Mouse (Mus musculus) inflammation-experienced regulatory T-cells, adult 6 months (primary cell): Measurements from ENCODE around the gene Alkbh2. TPM values are rescaled to one million over a fixed set of nuclear protein-coding genes. Genes with fewer than 3 reads are reported as not detected.

ENCODE experiments used
- ATAC-seq: one replicate; pipeline ENCODE4 v1.8.0; 2017
- polyA plus RNA-seq, 3 experiments: library from polyadenylated mRNA; unstranded; fragments of 100-300 nt; shearing (Covaris generic); gene quantifications; one replicate each; pipeline ENCODE4 v1.2.1; 2017

The Alkbh2 gene
- polyA plus RNA-seq, 3 experiments from 2014 or later, result 4.3 to 8.4 (median 5.4) TPM

DNA sequence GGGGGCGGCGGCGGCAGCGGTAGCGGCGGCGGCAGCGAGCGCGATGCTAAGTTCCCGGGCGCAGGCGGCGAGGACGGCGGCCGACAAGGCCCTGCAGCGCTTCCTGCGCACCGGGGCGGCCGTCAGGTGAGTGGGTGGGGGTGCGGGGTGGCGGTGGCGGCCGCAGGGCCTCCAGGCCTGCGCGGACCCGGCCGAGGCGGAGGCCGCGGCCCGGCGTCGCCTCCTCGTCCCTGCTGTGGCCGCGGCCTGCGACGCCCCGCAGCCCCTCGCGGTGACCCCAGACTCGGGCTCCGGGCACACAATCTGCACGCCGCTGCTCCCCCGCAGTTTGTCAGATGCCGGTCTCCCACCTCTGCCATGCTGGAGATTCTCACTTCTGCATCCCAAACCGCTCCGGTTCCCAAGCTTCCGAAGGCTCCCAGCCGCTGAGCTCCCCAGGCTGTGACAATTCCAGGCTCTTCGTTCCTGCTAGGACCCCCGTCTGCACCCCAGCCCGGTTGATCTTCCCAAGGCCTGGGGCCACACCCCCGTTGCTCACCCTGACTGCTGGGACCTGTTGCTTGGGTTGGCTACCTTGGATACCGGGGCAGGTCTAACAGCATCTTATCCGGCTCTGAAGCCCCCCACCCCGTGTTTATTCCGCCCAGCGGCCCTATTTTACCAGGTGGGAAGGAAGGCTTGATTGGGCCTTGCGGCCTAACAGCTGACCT lies 27.5 kb downstream of the Alkbh2 start:
- ATAC-seq, result peak; percentile 35

GRCm38 (mm10) chr5:114099709-114100389 lies 28.2 kb downstream of the Alkbh2 start:
- peak; percentile 77 for ATAC-seq

- ATAC-seq, result no peak
Observed at GRCm38 (mm10) chr5:114091057-114091807, 36.8 kb downstream of the Alkbh2 start, which contains the start of gene Svop. Gene Svop (minus strand): TSS chr5:114091570.

GRCm38 (mm10) chr5:114090421-114091013 lies 37.5 kb downstream of the Alkbh2 start:
- ATAC-seq, result no peak

DNA sequence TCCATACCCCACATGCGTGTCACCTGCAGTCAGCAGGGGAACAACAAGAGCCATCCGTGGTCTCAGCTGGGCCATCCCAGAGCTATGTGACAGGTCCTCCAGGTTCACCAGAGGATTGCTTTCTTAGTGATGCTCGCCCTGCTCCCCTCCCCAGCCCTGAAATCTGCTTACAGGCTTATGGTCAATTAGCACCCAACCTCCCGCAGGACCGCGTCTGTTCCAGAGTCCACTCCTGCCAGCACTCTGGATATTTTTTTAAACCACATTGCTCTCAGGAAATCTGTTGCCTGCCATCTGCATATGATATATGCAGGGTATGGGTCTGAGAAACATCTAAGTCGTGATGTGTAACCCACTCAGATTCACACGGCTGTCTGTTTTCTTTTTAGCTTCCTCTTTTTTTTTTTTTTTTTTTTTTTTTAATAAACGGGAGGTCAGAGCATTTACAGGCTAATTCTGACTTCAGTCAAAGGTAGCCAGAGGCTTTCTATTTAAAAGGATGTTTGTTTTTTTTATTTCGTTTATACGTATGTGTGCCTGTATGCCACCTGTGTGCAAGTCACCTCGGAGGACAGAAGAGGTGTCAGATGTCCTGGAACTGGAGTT lies 40.0 kb downstream of the Alkbh2 start:
- ATAC-seq, result no peak

GRCm38 (mm10) chr5:114085501-114085900 lies 42.5 kb downstream of the Alkbh2 start:
- no peak for ATAC-seq

GRCm38 (mm10) chr5:114077009-114077408 lies 51.0 kb downstream of the Alkbh2 start:
- no peak for ATAC-seq

Other genes starting within 250 kb of the Alkbh2 start
- gene Coro1c, start 219.5 kb downstream of the Alkbh2 start, polyA plus RNA-seq, result 10 to 100 TPM; 46.6 to 88.2 (median 57.2) TPM
- 10 to 100 TPM; 15.5 to 18.0 (median 16.9) TPM for gene Ssh1, start 134.3 kb downstream of the Alkbh2 start, polyA plus RNA-seq
- gene Dao, start 124.5 kb downstream of the Alkbh2 start, polyA plus RNA-seq, result not detected
- 1 to 10 TPM; 2.1 to 3.5 (median 2.7) TPM for gene Usp30, start 62.8 kb downstream of the Alkbh2 start, polyA plus RNA-seq
- gene Svop, start 36.6 kb downstream of the Alkbh2 start, polyA plus RNA-seq, result not detected
- gene Ung, start 2.2 kb upstream of the Alkbh2 start, polyA plus RNA-seq, result 1 to 10 TPM; 7.8 to 9.1 (median 8.5) TPM
- gene Acacb, start 18.3 kb upstream of the Alkbh2 start, polyA plus RNA-seq, result 1 to 10 TPM; 1.3 to 4.5 (median 1.7) TPM
- gene Foxn4, start 145.6 kb upstream of the Alkbh2 start, polyA plus RNA-seq, result not detected
- 1 to 10 TPM; 1.5 to 4.3 (median 2.9) TPM for gene Myo1h, start 160.9 kb upstream of the Alkbh2 start, polyA plus RNA-seq